20 mouse cellular contexts compared by ENCODE assay signal in the genomic region with DNA sequence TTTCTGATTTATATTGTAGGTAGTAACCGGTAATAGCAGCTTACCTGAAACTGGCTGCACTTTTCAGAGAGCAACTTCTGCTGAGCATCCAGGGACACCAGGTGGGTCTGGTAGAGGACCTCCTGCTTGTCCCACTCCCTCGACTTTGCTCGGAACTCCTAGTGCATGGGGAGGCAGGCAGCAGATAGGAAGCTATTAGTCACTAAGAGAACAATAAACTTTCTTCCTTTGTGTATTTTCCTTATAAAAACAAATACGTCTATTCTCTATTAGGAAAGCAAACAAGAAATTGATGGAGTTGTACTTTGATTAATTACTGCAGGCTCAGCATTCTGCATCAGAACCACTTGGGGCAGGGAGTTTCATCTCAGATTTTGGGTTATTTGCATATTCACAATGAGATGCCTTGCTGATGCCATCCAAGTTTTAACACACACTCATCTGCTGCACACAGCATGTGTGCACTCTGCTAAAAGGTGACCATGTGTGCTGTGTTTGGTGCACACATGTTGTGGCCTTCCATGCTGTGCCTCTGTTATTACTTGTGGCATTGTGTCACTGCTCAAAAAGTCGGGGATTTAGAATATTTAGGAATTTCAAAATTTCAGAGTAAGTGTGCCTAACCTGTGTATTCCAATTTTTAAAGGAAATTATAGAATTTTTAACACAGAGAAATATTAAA. TPM values are rescaled to one million over a fixed set of nuclear protein-coding genes. Genes with fewer than 3 reads are reported as not detected.
DNase-seq lines count a peak whose midpoint lies in the region; ATAC-seq and TF ChIP-seq lines count a peak whose summit lies in the region.
"Had no signal": no experiment of that assay in that cellular context is flagged by ENCODE, and none has a peak within 500 bp of the region (broad histone marks: within the 10 kb centered on the region; RNA-seq: fewer than 3 reads in every experiment).

No protein-coding gene starts in this region.

- no peak for TF ChIP-seq CTCF in gastrocnemius, adult 2 months (IDR thresholded peaks at IDR 0.05)
- TF ChIP-seq CTCF in kidney, adult 2 months (conservative IDR thresholded peaks at IDR 0.05; ENCODE audit: insufficient read depth, insufficient read length, low read depth, low read length), result no peak
- TF ChIP-seq CTCF in liver, adult 2 months (IDR thresholded peaks at IDR 0.05; ENCODE audit: low read depth, low read length), result no peak
- TF ChIP-seq CTCF in CH12.LX (conservative IDR thresholded peaks at IDR 0.05 in 1 of 2, IDR thresholded peaks at IDR 0.05 in 1 of 2; ENCODE audit: low read depth in 2 of 2, low read length in 2 of 2), result no peak
- TF ChIP-seq CTCF in hindbrain, postnatal 0 days (IDR thresholded peaks at IDR 0.05; ENCODE audit: low read depth), result no peak

- TF ChIP-seq POLR2A in kidney, adult 2 months (IDR thresholded peaks at IDR 0.05; ENCODE audit: low read depth, low read length), result no peak
- no peak for TF ChIP-seq POLR2A in liver, adult 2 months (IDR thresholded peaks at IDR 0.05; ENCODE audit: extremely low read depth, insufficient read depth, low read length)
- no peak for TF ChIP-seq POLR2A in CH12.LX (IDR thresholded peaks at IDR 0.05; ENCODE audit: low read depth, low read length)

- no peak overlapping the region for H3K9ac ChIP-seq in liver, adult 2 months (ENCODE audit: low read depth, low read length)
- H3K9ac ChIP-seq in CH12.LX (ENCODE audit: insufficient read depth, low read depth), result no peak overlapping the region
- no peak overlapping the region for H3K9ac ChIP-seq in hindbrain, postnatal 0 days (replicated peaks; ENCODE audit: low read length)
- H3K9ac ChIP-seq: heart, embryonic 13.5 days; liver, embryonic 13.5 days; lung, embryonic 15.5 days had no signal

- no peaks in the 10 kb centered on the region for H3K79me2 ChIP-seq in liver, adult 2 months (ENCODE audit: control insufficient read depth, insufficient read depth, low read length)
- H3K79me2 ChIP-seq in CH12.LX (replicated peaks; ENCODE audit: control insufficient read depth, extremely low read depth, insufficient read depth, poor library complexity, severe bottlenecking), result no peaks in the 10 kb centered on the region

- H3K4me2 ChIP-seq in CH12.LX (ENCODE audit: insufficient read depth, low read depth, poor library complexity, severe bottlenecking), result no peak overlapping the region
- no peak overlapping the region for H3K4me2 ChIP-seq in hindbrain, postnatal 0 days (ENCODE audit: low read depth, low read length)
- H3K4me2 ChIP-seq: heart, embryonic 13.5 days; liver, embryonic 13.5 days; lung, embryonic 15.5 days had no signal

- no peak for TF ChIP-seq EP300 in CH12.LX (IDR thresholded peaks at IDR 0.05; ENCODE audit: low read length)

- intact Hi-C loops in gastrocnemius, adult 2 months (cut with DNase I), result no loop called here

- dilution Hi-C loops in CH12.LX (cut with MboI; ENCODE audit: extremely low pct_ligation_motif_present, extremely low pct_unique_long_range_greater_than_20kb, low sequenced_read_pairs), result no loop called here

- in situ Hi-C loops in CH12.LX (cut with MboI; ENCODE audit: low pct_ligation_motif_present, low pct_unique_long_range_greater_than_20kb, low sequenced_read_pairs), result no loop called here

- H3K9me3 ChIP-seq in CH12.LX (replicated peaks; ENCODE audit: low read length), result no peaks in the 10 kb centered on the region
- no peaks in the 10 kb centered on the region for H3K9me3 ChIP-seq in hindbrain, postnatal 0 days (ENCODE audit: low read length)
- H3K9me3 ChIP-seq: forebrain, embryonic 10.5 days; heart, embryonic 13.5 days; hindbrain, embryonic 10.5 days; liver, embryonic 13.5 days; lung, embryonic 15.5 days; midbrain, embryonic 10.5 days had no signal

- whole genome bisulfite sequencing in kidney, adult 2 months, result 49% methylated on average over 5 of the region's 5 CpGs
- WGBS in liver, adult 2 months, result 70% methylated on average over 5 of the region's 5 CpGs
- whole genome bisulfite sequencing in hindbrain, postnatal 0 days, result 53% methylated on average over 5 of the region's 5 CpGs

- no peak for DNase-seq in gastrocnemius, adult 2 months
- DNase-seq in gastrocnemius, postnatal 25 days, result no peak
- no peak for DNase-seq in kidney, adult 2 months
- DNase-seq in kidney, postnatal 36 days, result no peak
- DNase-seq in liver, adult 2 months (ENCODE audit: extremely low read depth, low read depth, low spot score), result no peak
- DNase-seq in liver (no peak), CH12.LX (ENCODE audit: extremely low read depth) (no peak)
- DNase-seq in hindbrain, postnatal 0 days (ENCODE audit: low spot score), result no peak
- DNase-seq: cerebellum, adult 18-20 months; liver, embryonic 13.5 days; thymus, adult 18-20 months; thymus, postnatal 36 days had no signal

- H3K36me3 ChIP-seq in kidney, adult 2 months (ENCODE audit: control insufficient read depth, insufficient read depth, low read length), result no peaks in the 10 kb centered on the region
- no peaks in the 10 kb centered on the region for H3K36me3 ChIP-seq in liver, adult 2 months (ENCODE audit: control insufficient read depth, insufficient read depth, low read length)
- no peaks in the 10 kb centered on the region for H3K36me3 ChIP-seq in CH12.LX (replicated peaks in 1 of 2; ENCODE audit: control insufficient read depth in 1 of 2, insufficient read depth in 1 of 2, low read length in 1 of 2)
- H3K36me3 ChIP-seq in hindbrain, postnatal 0 days (ENCODE audit: insufficient read depth, low read length), result no peaks in the 10 kb centered on the region
- H3K36me3 ChIP-seq: forebrain, embryonic 10.5 days; heart, embryonic 13.5 days; hindbrain, embryonic 10.5 days; liver, embryonic 13.5 days; lung, embryonic 15.5 days; midbrain, embryonic 10.5 days had no signal

- H3K4me1 ChIP-seq in kidney, adult 2 months (ENCODE audit: control insufficient read depth, insufficient read depth, low read length), result no peaks in the 10 kb centered on the region
- H3K4me1 ChIP-seq in liver, adult 2 months (ENCODE audit: control insufficient read depth, insufficient read depth, low read length), result no peaks in the 10 kb centered on the region; the same call in 1 of the 2 replicates
- H3K4me1 ChIP-seq in CH12.LX (ENCODE audit: control insufficient read depth in 1 of 2, insufficient read depth in 2 of 2), result peaks cover 14 to 44% of the 10 kb centered on the region in 2 experiments
- H3K4me1 ChIP-seq in hindbrain, postnatal 0 days (ENCODE audit: insufficient read depth, low read length), result no peaks in the 10 kb centered on the region
- H3K4me1 ChIP-seq: forebrain, embryonic 10.5 days; heart, embryonic 13.5 days; hindbrain, embryonic 10.5 days; liver, embryonic 13.5 days; lung, embryonic 15.5 days; midbrain, embryonic 10.5 days had no signal

- ATAC-seq in hindbrain, postnatal 0 days, result no peak
- ATAC-seq: CD4-positive, CD25-positive, alpha-beta regulatory T cell, adult 4 months; intestine, postnatal 0 days had no signal

- H3K27ac ChIP-seq in gastrocnemius, adult 2 months, result peak overlapping the region; percentile 16; the same call in 1 of the 2 replicates
- H3K27ac ChIP-seq in kidney, adult 2 months (ENCODE audit: insufficient read depth, low read depth, low read length), result peak overlapping the region; percentile 7; the same call in 1 of the 2 replicates
- peak overlapping the region; percentile 69 for H3K27ac ChIP-seq in liver, adult 2 months (replicated peaks; ENCODE audit: insufficient read depth, low read depth, low read length)
- no peak overlapping the region for H3K27ac ChIP-seq in CH12.LX (ENCODE audit: insufficient read depth, low read depth)
- no peak overlapping the region for H3K27ac ChIP-seq in hindbrain, postnatal 0 days
- H3K27ac ChIP-seq: forebrain, embryonic 10.5 days; heart, embryonic 13.5 days; hindbrain, embryonic 10.5 days; liver, embryonic 13.5 days; lung, embryonic 15.5 days; midbrain, embryonic 10.5 days had no signal

- no peaks in the 10 kb centered on the region for H3K27me3 ChIP-seq in kidney, adult 2 months (replicated peaks; ENCODE audit: control insufficient read depth, insufficient read depth, low read length)
- H3K27me3 ChIP-seq in liver, adult 2 months (ENCODE audit: control insufficient read depth, insufficient read depth, low read length), result no peaks in the 10 kb centered on the region
- no peaks in the 10 kb centered on the region for H3K27me3 ChIP-seq in CH12.LX (replicated peaks)
- H3K27me3 ChIP-seq in hindbrain, postnatal 0 days (ENCODE audit: insufficient read depth, low read length), result no peaks in the 10 kb centered on the region
- H3K27me3 ChIP-seq: heart, embryonic 13.5 days; liver, embryonic 13.5 days; lung, embryonic 15.5 days had no signal

- H3K4me3 ChIP-seq in gastrocnemius, adult 2 months, result no peak overlapping the region
- no peak overlapping the region for H3K4me3 ChIP-seq in kidney, adult 2 months (ENCODE audit: insufficient read depth, low read depth, low read length)
- H3K4me3 ChIP-seq in liver, adult 2 months (ENCODE audit: insufficient read depth, low read depth, low read length), result no peak overlapping the region
- no peak overlapping the region for H3K4me3 ChIP-seq in CH12.LX (replicated peaks in 1 of 3; ENCODE audit: low read depth in 2 of 3, low read length in 2 of 3, poor library complexity in 1 of 3)
- no peak overlapping the region for H3K4me3 ChIP-seq in hindbrain, postnatal 0 days (ENCODE audit: low read length)
- H3K4me3 ChIP-seq: forebrain, embryonic 10.5 days; heart, embryonic 13.5 days; hindbrain, embryonic 10.5 days; liver, embryonic 13.5 days; lung, embryonic 15.5 days; midbrain, embryonic 10.5 days had no signal

- no peak for TF ChIP-seq RAD21 in CH12.LX (IDR thresholded peaks at IDR 0.05; ENCODE audit: low read depth, low read length)

TF ChIP-seq in CH12.LX, 34 proteins besides CTCF, POLR2A, EP300 and RAD21:
- peak; percentile 79; the same call in 1 of the 2 replicates for TF ChIP-seq MAFK (IDR thresholded peaks at IDR 0.05; ENCODE audit: insufficient replicate concordance, low read length)
- no peak for TF ChIP-seq ZC3H11A (IDR thresholded peaks at IDR 0.05; ENCODE audit: low read depth, low read length)
- no peak for TF ChIP-seq HCFC1 (IDR thresholded peaks at IDR 0.05; ENCODE audit: low read depth, low read length)

RNA-seq across cellular contexts. Expression of gene Deup1, which starts 26.7 kb away (rescaled TPM):
- not detected for total RNA-seq in gastrocnemius, adult 2 months (2021)
- not detected for total RNA-seq in gastrocnemius, postnatal 25 days (2021)
- polyA plus RNA-seq in kidney, adult 2 months (2012; rRNA removed), result 0.12 and 0.19 TPM in 2 replicates
- total RNA-seq in liver, adult 2 months (2014; rRNA removed), result 0.09 and 0.20 TPM in 2 replicates
- 0.02 TPM in 1 of 2 replicates, not detected in the other for polyA plus RNA-seq in liver, adult 2 months (2012; rRNA removed)
- total RNA-seq in CH12.LX (2012; rRNA removed) (0.04 TPM in 1 of 2 replicates, not detected in the other), CH12.LX (2014; rRNA removed) (0.24 and 0.42 TPM in 2 replicates)
- polyA plus RNA-seq in CH12.LX (2012; ENCODE audit: insufficient read length, low read depth), result 0.27 and 0.29 TPM in 2 replicates
- total RNA-seq in hindbrain, postnatal 0 days (2014; rRNA removed), result 0.75 and 1.7 TPM in 2 replicates
- polyA plus RNA-seq in hindbrain, postnatal 0 days (2015; fragmentation: Nextera tagmentation; extraction: Ambion mirVana), result 2.4 and 2.6 TPM in 2 replicates
- polyA plus RNA-seq: liver, embryonic 13.5 days; small intestine, adult 2 months had no signal

Comparison
In these comparisons a context has a peak if more than half of its experiments do, and no peak if none do; other contexts are left out.
1. H3K27ac ChIP-seq: peak in gastrocnemius, adult 2 months (single experiment), kidney, adult 2 months (single experiment) and liver, adult 2 months (single experiment); none in CH12.LX (single experiment) and hindbrain, postnatal 0 days (single experiment).